Mouse (Mus musculus) cerebellum, adult (tissue): ENCODE data around the gene Gm37240.
A peak's percentile ranks its signal among the peaks of the same experiment; 100 is the strongest.

Experiments used
- ATAC-seq: cut with Nextera tagmentation; 2 replicates; pipeline ENCODE4 v1.9.2; 2017; ENCODE audit warnings: mild to moderate bottlenecking, moderate library complexity, mixed read lengths; ENCODE audit not compliant: insufficient number of reproducible peaks, low FRiP score, low TSS enrichment

Gene Gm37240

GRCm38 (mm10) chr3:84775577-84775976 is 1111.7 kb downstream of the Gm37240 start:
- no peak for ATAC-seq

GRCm38 (mm10) chr3:84775067-84775423 is 1112.3 kb downstream of the Gm37240 start:
- no peak for ATAC-seq

DNA sequence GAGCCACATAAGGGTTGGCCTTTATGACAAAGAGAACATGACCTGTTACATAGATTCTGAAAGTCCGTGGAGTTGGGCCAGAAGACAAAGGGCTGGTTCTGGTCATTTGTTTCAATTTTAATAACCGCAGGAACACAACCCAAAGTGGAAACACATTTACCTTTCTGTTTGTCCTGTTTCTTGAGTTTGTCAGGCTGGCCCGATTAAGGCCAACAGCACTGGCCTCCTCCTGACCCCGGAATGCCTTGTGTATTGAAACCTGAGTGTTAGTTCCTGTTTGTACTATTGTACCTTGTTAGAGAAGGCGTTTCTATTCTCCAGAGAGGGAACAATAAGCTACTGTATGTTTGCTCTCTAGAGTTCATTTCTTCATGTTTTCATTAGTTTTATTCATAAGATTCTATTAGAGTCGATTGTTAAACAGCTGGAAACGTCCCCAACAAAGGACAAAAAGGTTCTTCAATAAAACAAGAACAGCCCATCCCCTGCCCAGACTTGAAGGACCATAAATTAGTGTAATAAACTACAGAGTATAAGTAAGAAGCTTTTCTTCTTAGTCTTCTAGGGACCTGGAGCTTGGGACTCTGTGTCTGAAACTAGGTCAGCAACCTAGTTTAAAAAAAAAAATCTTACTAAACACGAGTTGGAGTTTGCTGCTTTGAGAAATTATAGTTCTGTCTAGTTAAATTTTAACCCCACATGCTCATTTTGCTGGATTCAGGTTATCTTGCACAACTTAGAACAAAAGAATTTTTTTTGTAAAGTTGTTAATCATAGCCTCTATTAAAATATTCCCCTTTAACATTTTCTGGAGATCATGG is 1112.9 kb downstream of the Gm37240 start:
- no peak for ATAC-seq

GRCm38 (mm10) chr3:84771980-84772379 is 1115.3 kb downstream of the Gm37240 start:
- ATAC-seq: no peak

GRCm38 (mm10) chr3:84770518-84770917 is 1116.8 kb downstream of the Gm37240 start:
- no peak for ATAC-seq

- no peak for ATAC-seq
These were observed 1117.9 kb downstream of the Gm37240 start for GRCm38 (mm10) chr3:84769411-84769810.

DNA sequence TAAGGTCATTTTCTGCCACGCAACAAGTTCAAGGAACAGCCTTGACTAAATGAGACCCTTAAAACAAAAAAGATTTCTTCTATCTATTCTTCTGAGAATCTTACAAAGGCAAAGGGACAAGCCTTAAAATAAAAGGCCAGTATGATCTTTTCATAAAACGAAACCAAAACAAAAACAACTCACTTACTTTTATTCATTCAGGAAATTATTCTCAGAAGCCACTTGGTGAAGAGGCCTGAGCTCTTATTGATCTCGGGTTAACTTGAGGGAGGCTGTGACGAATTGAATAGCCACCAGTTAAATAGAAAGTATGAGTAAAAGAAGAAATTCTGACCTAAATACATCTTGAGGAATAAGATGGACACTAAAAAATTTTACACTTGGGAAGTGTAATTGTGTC is 1118.4 kb downstream of the Gm37240 start:
- no peak for ATAC-seq

GRCm38 (mm10) chr3:84753816-84754215 is 1133.5 kb downstream of the Gm37240 start:
- ATAC-seq: no peak

GRCm38 (mm10) chr3:84749222-84749621 is 1138.1 kb downstream of the Gm37240 start:
- ATAC-seq: no peak

- ATAC-seq: no peak
These were observed 1139.2 kb downstream of the Gm37240 start for GRCm38 (mm10) chr3:84748139-84748538.

DNA sequence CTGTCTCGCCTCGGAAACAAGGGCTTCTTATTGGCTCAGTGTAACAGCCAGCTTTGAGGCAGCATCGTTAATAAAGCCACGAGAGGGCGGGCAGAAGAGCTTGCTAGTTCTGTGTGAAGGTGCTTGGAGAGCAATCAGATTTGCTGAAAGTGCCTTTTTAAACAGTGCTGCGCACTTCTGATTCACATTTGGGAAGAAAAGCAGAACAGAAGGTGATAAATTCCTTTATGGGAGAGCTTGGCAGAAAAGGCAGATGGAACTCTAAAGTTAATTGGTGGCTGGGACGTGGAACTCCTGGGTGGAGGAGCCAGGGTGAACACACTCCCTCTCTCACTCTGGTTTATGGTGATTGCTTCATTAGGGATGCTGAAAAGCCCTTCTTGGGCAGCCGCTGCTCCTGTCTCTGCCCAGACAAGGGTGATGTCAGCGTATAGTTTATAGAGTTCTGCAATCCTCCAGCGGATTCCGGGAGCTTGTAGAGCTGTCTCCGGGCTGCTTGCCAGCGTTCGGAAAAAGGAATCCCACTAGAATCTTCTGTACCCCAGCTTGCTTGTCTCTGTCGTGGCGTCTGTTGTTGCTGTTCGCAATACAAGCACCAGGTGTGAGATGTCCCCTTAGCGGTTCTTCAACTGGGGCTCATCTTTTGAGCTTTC is 1141.7 kb downstream of the Gm37240 start:
- no peak; the same call in 1 of the 2 replicates for ATAC-seq

GRCm38 (mm10) chr3:84744707-84745106 is 1142.6 kb downstream of the Gm37240 start:
- ATAC-seq: no peak

GRCm38 (mm10) chr3:84740050-84740596 is 1147.2 kb downstream of the Gm37240 start:
- no peak for ATAC-seq

DNA sequence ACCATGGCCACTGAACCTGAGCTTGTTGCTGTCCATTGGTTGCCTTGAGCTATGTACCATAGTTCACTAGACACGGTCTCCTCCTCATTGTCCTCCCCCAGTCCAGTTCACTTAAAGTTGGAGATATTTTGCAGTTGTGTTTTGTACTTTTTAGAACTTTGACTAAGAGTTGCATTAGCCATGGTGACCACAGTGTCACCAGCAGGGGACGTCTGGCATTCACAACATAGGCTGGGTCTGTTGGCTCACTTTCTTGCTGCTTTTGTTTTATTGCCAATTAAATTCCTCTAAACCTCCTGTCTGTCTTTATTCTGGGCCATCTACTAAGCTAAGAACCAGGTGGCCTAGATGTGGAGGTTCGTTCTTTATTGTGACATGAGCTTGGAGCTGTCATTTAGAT is 1150.2 kb downstream of the Gm37240 start:
- no peak for ATAC-seq

- ATAC-seq: no peak
These were observed 1151.6 kb downstream of the Gm37240 start for GRCm38 (mm10) chr3:84735716-84736115.

DNA sequence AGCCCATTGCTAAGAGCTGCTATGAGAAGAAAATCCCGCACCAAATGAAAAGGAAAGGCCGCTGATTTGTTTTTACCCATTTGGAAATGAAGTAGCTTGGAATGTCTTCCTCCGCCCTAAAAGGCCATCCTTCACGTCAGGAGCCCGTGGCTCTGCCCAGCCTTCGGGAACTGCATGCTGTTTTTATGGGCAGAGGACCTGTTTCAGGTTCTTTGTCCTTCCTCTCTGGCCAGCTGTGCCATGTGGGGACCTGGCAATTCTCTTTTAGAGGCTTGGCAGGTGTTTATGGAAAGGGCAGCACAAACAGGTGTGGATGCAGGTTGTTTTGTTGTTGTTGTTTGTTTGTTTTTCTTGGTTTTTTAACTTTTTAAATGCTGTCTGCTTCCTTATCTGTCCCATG is 1154.8 kb downstream of the Gm37240 start:
- ATAC-seq: no peak

GRCm38 (mm10) chr3:84732016-84732502 is 1155.3 kb downstream of the Gm37240 start:
- peak; percentile 54; the same call in 1 of the 2 replicates for ATAC-seq

DNA sequence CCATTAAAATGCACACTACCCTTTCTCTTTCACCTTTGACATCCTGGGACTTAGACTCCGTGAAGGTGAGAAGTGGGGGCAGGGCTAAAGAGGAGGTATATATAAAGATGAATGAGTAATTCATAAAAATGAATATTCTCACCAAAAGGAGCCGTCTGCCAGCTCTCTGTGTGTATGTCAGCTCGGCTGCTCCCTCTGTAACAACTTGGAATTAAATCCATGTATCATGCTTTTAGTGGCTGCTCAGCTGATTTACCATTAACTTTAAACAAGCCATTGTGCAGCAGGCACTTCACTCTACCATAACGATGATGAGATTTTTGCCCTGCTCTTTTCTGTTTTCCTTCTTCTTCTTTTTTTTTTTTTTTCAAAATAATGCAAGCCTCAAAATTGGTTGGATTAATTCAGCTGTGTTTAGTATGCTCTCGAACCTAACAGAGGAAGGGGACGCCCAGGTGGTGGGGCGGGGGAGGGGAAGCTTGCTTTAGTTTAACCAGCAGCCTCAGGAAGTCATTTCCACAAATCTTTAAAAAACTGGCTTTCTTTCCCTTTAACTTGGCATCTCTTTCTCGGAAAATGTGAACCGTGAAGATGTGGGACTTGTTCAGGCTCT is 1155.8 kb downstream of the Gm37240 start:
- ATAC-seq: no peak

DNA sequence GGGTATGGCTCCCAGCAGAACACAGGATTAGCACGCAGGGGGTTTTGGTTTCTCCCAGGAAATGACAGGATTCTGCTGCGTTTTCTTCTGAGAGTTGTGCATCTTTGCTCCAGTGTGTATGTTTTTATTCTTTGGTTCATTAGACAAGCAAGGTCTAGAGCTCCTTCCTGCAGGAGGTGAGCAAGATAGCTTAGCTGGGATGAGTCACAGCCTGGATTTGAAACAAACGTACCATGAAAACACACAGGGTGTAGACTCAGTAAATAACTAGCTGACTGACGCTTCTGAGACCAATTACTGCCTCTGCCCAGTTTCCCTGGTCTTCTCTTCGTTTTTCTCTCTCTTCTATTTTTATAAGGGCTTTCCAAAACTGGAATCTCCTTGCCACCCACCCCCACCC is 1156.3 kb downstream of the Gm37240 start:
- ATAC-seq: no peak

DNA sequence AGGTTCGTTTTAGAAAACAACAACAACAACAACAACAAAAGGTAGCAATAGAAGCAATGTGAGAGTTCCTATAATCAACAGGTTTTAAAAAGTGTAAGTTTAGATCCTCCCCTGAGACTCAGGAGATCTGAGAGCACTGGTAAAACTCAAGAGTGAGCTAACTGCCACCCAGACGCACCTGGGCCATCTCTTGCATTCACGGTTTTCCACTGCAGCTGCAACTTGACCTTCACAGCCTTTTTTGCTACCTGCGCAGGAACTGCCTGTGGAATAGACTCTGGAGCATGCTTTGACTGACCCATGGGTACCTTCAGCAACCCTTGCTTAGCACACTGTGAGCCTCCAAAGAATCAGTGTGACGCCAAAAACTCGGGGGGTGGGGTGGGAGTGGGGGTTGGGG is 1157.5 kb downstream of the Gm37240 start:
- ATAC-seq: no peak

- no peak for ATAC-seq
These were observed 1163.3 kb downstream of the Gm37240 start for GRCm38 (mm10) chr3:84723996-84724395.
